Mouse (Mus musculus): ENCODE data around the gene Tefm.
"Not testable (repeated sequence)": the region's sequence is repeated elsewhere in the genome, so short reads cannot be mapped to it uniquely, and the experiment has no call there.

Gene Tefm

DNA sequence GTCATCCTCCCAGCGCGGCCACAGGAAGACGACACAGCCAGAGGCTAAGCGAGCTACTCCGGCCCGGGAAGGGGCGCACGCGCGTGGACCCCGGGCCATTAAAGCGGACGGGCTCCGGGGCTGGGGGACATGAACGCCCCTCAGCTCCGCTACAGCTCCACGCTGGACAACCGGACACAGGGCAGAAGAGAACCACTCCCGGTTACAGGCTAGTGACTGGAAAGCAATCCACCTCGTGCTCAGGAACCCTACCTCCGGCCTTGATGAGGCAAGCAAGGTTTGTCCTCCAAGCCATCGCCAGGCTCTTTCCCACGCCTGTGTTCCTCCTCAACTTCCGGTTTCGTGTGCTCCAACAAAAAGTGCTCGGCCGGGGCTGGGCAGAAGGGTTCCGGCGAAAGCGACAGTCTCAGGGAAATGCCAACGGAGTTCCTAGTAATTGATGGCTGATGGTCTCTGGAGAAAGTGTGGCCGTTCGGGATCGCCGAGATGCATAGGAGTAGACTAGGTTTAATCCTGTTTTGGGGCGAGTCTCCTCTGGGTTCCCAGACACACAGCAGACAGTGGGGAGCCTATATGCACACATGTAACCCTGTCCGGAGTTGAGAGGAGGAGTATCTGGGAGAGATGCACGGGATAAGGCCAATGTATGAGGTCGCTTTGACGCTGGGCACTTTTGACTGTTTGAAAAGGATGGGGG is at the start of gene Tefm:
TSS of gene Tefm (minus strand) at position 351 of the 697 bp plus-strand sequence.
- peak; percentile 83 to 92 for DNase-seq (ENCODE audit: low spot score in 2 of 2)

DNA sequence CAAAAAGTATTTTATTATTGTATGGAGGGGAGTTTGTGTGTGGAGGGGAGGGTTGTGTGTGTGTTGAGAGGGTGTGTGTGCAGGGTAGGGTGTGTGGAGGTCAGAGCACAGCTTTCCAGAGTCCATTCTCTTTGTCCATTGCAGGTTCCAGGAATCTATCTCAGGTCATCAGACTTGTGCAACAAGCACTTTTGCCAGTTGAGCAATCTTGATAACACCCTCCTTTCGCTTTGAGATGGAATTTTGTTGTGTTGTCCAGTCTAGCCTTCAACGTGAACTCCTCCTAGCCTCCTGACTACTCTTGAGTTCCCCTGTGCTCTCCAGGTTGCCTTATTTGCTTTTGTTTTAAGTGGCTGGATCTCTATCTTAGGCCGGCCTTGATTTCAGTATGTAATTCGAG is 48.3 kb upstream of the Tefm start:
- no peak for DNase-seq (ENCODE audit: low spot score in 2 of 2)

DNA sequence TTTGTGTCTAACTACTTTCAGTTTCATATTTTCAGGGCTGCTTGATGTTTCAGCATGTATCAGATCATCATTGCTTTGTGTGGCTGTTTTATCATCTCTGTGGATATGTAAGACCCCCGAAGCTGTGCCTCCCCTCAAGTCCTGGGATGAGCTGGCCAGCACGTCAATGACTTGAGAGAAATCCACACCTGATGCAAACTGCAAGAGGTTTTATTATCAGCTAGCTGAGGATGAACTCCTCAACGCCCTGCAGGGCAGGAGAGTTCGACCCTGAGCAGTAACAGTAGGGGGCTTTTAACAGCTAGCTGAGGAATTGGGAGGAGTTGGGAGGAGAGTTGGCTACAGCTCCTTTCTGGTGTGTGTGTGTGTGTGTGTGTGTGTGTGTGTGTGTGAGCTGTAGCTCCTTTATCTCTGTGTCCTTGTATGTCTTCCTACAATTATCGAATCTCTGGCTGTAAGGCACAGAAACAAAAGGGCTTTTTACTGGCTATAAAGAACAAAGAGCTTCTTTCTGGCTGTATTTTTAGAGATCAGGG is 43.5 kb upstream of the Tefm start:
- DNase-seq (ENCODE audit: low spot score in 2 of 2) = not testable (repeated sequence)

DNA sequence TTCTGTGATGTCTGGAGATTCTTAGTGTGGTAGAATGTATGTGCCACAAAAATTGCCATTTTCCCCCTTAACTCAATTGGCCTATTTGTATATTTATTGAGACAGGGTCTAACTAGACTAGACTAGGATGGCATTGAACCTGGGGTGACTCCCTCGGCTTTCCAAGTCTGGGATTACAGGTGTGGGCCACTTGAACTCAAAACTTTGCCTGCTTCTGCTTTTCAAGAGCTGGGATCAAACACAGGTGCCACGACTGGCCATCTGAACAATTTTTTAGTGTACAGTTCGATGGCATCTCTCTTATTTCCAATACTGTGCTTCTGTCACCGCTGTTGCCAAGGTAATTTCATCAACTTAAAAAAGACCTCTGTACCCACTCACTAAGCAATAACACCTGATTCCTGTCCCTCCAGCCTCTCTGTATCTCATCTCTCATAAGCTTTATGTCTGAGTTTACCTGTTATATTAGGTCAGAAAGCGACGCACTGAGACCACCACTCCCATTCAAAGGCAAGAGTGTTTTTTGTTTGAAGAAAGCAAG is 42.6 kb upstream of the Tefm start:
- DNase-seq (ENCODE audit: low spot score in 2 of 2) = no peak

GRCm38 (mm10) chr11:80183705-80184255 is 41.8 kb upstream of the Tefm start, which contains the start of gene Rnf135:
TSS of gene Rnf135 (plus strand) at chr11:80183851.
- DNase-seq (ENCODE audit: low spot score in 2 of 2) = peak; percentile 78 to 82

GRCm38 (mm10) chr11:80183054-80183704 is 41.2 kb upstream of the Tefm start:
- not testable (repeated sequence) for DNase-seq (ENCODE audit: low spot score in 2 of 2)

DNA sequence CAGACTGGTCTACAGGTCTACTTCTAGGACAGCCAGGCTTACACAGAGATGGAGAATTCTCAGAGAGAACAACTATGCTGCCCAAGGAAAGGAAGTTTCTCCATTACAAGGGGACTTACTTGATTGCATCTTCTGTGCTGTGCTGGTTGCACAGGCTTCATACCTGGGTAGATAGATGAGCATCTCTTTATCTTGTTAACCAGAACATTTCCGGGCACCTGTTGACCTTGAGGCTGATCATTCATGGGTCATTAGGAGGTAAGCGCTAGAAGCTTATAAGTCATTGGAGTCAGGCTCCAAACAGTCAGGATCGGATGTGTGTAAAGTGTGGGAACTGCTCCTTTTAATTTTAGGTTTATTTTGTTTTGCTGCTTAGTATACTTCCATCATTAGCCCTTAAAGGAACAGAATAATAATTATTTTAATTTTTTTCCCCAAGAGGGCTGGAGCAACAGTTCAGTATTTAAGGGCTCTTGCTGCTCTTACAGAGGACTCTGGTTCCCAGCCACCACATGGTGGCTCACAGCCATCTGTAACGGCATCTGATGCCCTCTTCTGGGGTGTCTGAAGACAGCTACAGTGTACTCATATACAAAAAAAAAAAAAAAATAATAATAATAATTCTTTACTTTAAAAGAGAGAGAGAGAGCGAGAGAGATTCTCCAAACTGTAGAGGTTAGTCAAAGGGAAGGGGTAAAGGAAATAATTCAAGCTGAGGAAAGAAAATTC is 39.2 kb upstream of the Tefm start:
- no peak for DNase-seq (ENCODE audit: low spot score in 2 of 2)

- DNase-seq (ENCODE audit: low spot score in 2 of 2) = no peak
Measured at GRCm38 (mm10) chr11:80178316-80178715, 36.3 kb upstream of the Tefm start.

DNA sequence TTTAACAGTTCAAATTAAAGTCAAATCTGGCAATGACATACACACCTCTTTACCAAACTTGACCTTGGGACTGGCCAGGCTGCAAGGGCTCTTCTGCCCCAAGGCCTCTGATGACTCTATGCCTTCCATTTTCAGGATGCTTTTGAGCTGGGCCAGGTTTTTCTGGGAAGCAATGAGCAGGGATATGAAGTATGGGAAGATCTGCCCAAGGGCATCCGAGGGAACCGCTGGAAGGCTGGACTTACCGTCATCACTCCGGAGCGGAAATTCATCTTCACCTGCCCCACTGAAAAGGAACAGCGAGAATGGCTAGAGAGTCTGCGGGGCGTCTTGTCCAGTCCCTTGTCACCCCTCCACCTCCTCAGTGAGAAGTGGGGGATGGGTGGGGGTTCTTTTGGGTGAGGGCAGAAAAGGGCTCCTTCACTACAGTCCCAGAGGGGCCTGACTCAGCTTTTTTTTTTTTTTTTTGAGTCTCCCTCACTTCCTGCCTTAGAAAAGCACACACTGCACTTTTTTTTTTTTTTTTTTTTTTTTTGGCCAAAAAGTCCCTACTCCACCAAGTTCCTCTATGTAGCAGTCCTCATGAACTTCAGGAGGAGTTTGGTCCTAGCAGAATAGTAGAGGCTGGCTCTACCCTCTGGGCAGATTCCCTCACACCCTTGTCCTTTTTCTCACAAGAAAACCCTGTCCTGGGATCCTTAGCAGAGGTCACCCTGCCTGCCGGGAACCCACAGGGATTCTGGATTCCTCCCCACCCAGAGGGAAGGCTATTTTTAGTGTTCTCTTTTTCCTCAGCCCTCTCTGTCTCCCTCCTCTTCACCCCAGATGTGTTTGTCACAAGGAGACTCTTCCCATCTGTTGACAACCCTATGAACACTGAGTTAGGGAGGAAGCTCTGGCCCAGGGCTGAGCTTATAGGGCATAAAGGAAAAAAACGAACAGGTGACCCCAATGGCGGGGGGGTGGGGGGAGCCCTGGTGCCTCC is 35.2 kb upstream of the Tefm start:
- no peak for DNase-seq (ENCODE audit: low spot score in 2 of 2)

GRCm38 (mm10) chr11:80173963-80174670 is 32.1 kb upstream of the Tefm start:
- DNase-seq (ENCODE audit: low spot score in 2 of 2) = no peak

DNA sequence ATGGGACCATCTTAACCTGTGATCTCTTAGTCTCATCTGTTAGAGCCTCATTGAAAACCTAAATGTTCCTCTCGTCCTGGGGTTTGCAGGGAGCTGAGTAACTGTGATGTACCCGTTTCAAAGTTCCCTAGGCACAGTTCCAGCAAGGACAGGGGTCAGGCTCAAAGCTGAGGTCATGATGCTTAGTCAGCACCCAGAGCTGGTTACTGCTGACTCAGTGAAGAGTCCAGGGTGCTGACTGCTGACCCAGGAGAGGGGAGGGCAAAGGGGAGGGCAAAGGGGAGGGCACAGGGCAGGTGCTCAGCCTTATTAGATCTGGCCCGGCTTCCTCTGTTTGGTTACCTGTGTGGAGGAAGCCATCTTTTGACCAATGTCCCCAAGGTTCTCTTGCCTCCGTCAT is 29.9 kb upstream of the Tefm start:
- no peak for DNase-seq (ENCODE audit: low spot score in 2 of 2)

DNA sequence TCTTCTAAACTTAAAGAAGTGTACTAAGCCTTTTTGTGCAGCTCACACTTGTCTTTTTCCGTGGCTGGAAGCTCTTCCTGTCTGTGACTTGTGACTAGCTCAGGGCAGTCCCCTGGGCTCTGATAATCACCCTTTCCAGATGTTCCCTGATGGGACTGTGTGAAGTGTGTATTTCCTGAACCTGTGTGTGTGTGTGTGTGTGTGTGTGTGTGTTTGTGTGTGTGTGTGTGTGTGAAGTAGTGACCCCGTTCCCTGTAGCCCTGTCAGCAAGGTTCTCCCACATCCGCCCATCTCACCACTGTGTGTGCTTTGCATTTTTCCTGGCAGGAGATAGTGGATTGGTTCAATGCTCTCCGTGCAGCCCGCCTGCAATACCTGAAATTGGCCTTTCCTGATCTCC is 28.4 kb upstream of the Tefm start:
- DNase-seq (ENCODE audit: low spot score in 2 of 2) = no peak

DNA sequence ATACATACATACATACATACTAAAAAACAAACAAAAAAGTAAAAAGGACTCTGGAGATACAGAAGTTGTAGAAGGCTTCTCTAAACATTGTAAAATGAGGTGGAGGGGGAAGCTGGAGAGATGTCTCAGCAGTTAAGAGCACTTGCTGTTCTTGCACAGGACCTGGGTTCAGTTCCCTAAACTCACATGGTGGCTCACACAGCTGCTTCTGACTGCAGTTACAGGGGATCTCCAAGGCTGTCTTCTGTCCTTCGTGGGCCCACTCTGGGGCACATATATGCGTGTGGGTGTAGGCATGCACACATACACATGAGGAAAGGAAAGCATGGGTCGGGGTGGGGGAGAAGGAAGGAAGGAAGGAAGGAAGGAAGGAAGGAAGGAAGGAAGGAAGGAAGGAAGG is 27.7 kb upstream of the Tefm start:
- DNase-seq (ENCODE audit: low spot score in 2 of 2) = no peak

- DNase-seq (ENCODE audit: low spot score in 2 of 2) = no peak
Measured at GRCm38 (mm10) chr11:80168611-80169249, 26.8 kb upstream of the Tefm start.

DNA sequence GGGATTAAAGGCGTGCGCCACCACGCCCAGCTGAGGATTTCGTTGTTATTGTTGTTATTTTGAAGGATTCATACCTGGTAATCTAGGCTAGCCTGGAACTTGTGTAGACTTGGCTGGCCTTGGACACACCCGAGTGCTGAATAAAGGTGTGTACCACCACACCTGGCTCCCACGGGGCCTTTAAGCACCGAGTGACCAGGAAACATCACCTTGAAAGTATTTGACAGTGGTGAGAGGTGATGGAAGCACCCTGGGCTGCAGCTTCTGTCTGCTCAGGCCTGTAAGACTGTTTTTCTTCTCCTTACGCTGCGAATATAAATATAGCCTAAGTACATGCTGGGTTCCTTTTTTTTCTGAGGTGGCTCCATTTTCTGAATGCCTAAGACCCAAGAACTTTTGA is 26.1 kb upstream of the Tefm start:
- no peak for DNase-seq (ENCODE audit: low spot score in 2 of 2)

DNA sequence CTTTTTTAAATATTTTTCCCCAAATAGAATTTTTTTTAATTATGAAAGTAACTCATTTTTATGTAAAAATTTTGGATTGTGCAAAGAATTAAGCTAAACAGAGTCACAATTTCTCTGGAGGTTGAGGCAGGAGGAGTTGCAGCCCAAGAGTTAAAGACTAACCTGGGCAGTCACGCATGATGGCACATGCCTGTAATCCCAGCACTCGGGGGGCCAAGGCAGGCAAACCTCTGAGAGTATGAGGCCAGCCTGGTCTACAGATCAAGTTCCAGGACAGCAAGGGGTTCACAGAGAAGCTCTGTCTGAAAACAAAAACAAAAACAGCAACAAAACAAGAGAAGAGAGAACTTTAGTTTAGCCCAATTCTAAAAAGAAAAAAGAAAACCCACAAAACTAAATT is 22.2 kb upstream of the Tefm start:
- DNase-seq (ENCODE audit: low spot score in 2 of 2) = no peak

DNA sequence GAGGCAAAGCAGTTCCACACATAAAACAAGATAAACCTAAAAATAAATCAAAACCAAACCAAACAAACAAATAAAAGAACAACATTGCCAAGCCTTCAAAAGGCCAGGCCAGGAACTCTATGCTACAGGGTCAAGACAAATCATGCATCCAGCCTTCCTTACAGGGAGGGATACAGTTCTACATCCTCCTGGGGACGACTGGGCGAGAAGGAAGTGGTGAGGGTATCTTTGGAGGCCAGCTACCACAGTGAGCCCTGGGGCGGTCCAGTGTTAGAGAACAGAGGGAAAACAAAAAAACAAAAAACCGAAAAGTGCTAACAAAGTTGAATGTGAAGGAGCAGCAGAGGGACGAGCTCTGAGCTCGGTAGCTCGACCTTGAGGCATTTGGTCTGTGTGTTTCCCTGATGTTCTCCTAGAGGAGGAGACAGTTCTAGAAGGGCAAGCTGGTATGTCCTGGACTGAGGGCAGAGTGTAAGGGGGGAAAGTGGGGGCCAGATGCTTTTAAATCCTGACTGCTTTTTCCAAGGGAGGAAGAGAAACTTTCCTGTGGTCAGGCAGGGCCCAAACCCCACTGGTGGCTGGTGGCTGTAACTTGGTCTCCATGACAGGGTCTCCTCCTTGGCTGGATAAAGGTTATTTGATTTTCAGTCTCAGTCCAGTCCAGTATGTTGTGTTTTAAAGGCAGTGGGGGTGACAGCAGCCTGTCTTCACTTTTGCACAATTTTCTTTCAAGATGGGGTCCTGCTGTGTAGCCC is 21.6 kb upstream of the Tefm start:
- no peak for DNase-seq (ENCODE audit: low spot score in 2 of 2)

DNA sequence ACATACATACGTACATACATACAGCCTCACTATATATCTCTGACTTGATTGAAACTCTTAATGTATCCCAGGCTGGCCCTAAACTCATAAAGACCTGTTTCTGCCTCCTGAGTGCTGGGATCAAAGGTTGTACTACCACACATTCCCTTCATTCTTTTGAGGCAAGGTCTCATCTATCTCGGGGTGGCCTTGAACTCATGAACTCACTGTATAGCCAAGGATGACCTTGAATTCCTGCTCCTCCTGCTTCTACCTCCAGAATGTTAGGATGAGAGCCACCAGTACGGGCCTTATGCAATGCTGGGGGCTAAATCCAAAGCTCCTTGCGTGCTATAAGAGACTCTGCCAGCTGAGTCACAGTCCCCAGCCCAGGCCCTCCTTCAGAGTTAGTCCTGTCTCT is 19.1 kb upstream of the Tefm start:
- no peak for DNase-seq (ENCODE audit: low spot score in 2 of 2)

- no peak for DNase-seq (ENCODE audit: low spot score in 2 of 2)
Measured at GRCm38 (mm10) chr11:80159018-80159417, 17.0 kb upstream of the Tefm start.
